Comparison of ENCODE assay signal across 25 mouse cellular contexts in genomic region chr9:116333956-116334463, GRCm38 (mm10).
DNase-seq lines count a peak whose midpoint lies in the region; ATAC-seq and TF ChIP-seq lines count a peak whose summit lies in the region.
"Had no signal": no experiment of that assay in that cellular context is flagged by ENCODE, and none has a peak within 500 bp of the region (broad histone marks: within the 10 kb centered on the region; RNA-seq: fewer than 3 reads in every experiment).

No protein-coding gene starts in this region.

- H3K4me2 ChIP-seq in intestine, postnatal 0 days (replicated peaks; ENCODE audit: low read depth) = no peak overlapping the region
- H3K4me2 ChIP-seq in intestine, embryonic 15.5 days (replicated peaks) = no peak overlapping the region
- H3K4me2 ChIP-seq: forebrain, embryonic 15.5 days; heart, embryonic 12.5 days; hindbrain, embryonic 15.5 days; limb, embryonic 13.5 days; liver, embryonic 13.5 days; midbrain, embryonic 11.5 days had no signal

- ATAC-seq in intestine, postnatal 0 days = no peak
- ATAC-seq in intestine, embryonic 15.5 days = no peak
- ATAC-seq: activated CD4-positive, CD25-positive, alpha-beta regulatory T cell, adult 4 months; forebrain, embryonic 15.5 days; midbrain, embryonic 16.5 days had no signal

- no peaks in the 10 kb centered on the region for H3K36me3 ChIP-seq in intestine, postnatal 0 days (ENCODE audit: control insufficient read depth, insufficient read depth)
- H3K36me3 ChIP-seq in intestine, embryonic 15.5 days = no peaks in the 10 kb centered on the region
- H3K36me3 ChIP-seq: forebrain, embryonic 10.5 days; forebrain, embryonic 15.5 days; heart, embryonic 12.5 days; hindbrain, embryonic 10.5 days; hindbrain, embryonic 15.5 days; limb, embryonic 13.5 days; liver, embryonic 13.5 days had no signal

- 0 out of 2 replicates have a peak overlapping the region, but pooled peaks have one; percentile 4 for H3K27ac ChIP-seq in intestine, postnatal 0 days (ENCODE audit: low read depth, low read length)
- H3K27ac ChIP-seq in intestine, embryonic 15.5 days = no peak overlapping the region
- H3K27ac ChIP-seq: forebrain, embryonic 10.5 days; forebrain, embryonic 15.5 days; hindbrain, embryonic 10.5 days; hindbrain, embryonic 15.5 days; kidney, postnatal 0 days; limb, embryonic 13.5 days; liver, embryonic 13.5 days had no signal

- 72% methylated on average over 6 of the region's 6 CpGs for WGBS in intestine, postnatal 0 days
- WGBS in intestine, embryonic 15.5 days = 70% methylated on average over 6 of the region's 6 CpGs

- H3K9ac ChIP-seq in intestine, postnatal 0 days (ENCODE audit: low read depth, low read length) = no peak overlapping the region
- no peak overlapping the region for H3K9ac ChIP-seq in intestine, embryonic 15.5 days
- H3K9ac ChIP-seq: forebrain, embryonic 15.5 days; heart, embryonic 12.5 days; hindbrain, embryonic 15.5 days; limb, embryonic 13.5 days; liver, embryonic 13.5 days had no signal

- DNase-seq in adrenal gland, postnatal 14 days = peak; percentile 58
- DNase-seq in adrenal gland, postnatal 4 days (ENCODE audit: low spot score in 2 of 2) = no peak
- DNase-seq in adipocyte (ENCODE audit: low spot score) = peak; percentile 93
- peak; percentile 24 for DNase-seq in induced T-regulatory cell, adult 2 months (ENCODE audit: low read depth)
- no peak for DNase-seq in ovary, postnatal 36 days (ENCODE audit: low spot score)
- DNase-seq: adrenal gland, postnatal 25 days; cerebellum, adult 2 months; cerebellum, postnatal 14 days; gastrocnemius, postnatal 25 days; kidney, adult 8-10 months; kidney, postnatal 4 days; liver, embryonic 13.5 days; lung, adult 2 months had no signal

- H3K4me3 ChIP-seq in intestine, postnatal 0 days (ENCODE audit: low read depth, low read length) = no peak overlapping the region
- no peak overlapping the region for H3K4me3 ChIP-seq in intestine, embryonic 15.5 days (replicated peaks)
- H3K4me3 ChIP-seq: forebrain, embryonic 10.5 days; forebrain, embryonic 15.5 days; heart, embryonic 12.5 days; hindbrain, embryonic 10.5 days; hindbrain, embryonic 15.5 days; limb, embryonic 13.5 days; liver, embryonic 13.5 days had no signal

- H3K27me3 ChIP-seq in intestine, postnatal 0 days (replicated peaks; ENCODE audit: control insufficient read depth, insufficient read depth, low read length) = no peaks in the 10 kb centered on the region
- H3K27me3 ChIP-seq in intestine, embryonic 15.5 days (replicated peaks) = no peaks in the 10 kb centered on the region
- H3K27me3 ChIP-seq: forebrain, embryonic 15.5 days; heart, embryonic 12.5 days; hindbrain, embryonic 15.5 days; limb, embryonic 13.5 days; liver, embryonic 13.5 days had no signal

- H3K9me3 ChIP-seq in intestine, postnatal 0 days (ENCODE audit: control insufficient read depth) = no peaks in the 10 kb centered on the region
- H3K9me3 ChIP-seq in intestine, embryonic 15.5 days = no peaks in the 10 kb centered on the region
- H3K9me3 ChIP-seq: forebrain, embryonic 15.5 days; heart, embryonic 12.5 days; hindbrain, embryonic 10.5 days; hindbrain, embryonic 15.5 days; limb, embryonic 13.5 days; liver, embryonic 13.5 days had no signal

- no peak for TF ChIP-seq CTCF in intestine, postnatal 0 days (IDR thresholded peaks at IDR 0.05; ENCODE audit: low read depth)

- H3K4me1 ChIP-seq in intestine, postnatal 0 days (replicated peaks; ENCODE audit: control insufficient read depth, insufficient read depth, low read length) = no peaks in the 10 kb centered on the region
- H3K4me1 ChIP-seq in intestine, embryonic 15.5 days (replicated peaks) = no peaks in the 10 kb centered on the region
- H3K4me1 ChIP-seq: forebrain, embryonic 10.5 days; forebrain, embryonic 15.5 days; heart, embryonic 12.5 days; hindbrain, embryonic 10.5 days; hindbrain, embryonic 15.5 days had no signal

Comparison
In these comparisons a context has a peak if more than half of its experiments do, and no peak if none do; other contexts are left out.
1. DNase-seq: peak in adrenal gland, postnatal 14 days (single experiment), adipocyte (single experiment) and induced T-regulatory cell, adult 2 months (single experiment); none in adrenal gland, postnatal 4 days (0 of 2) and ovary, postnatal 36 days (single experiment).